Mouse (Mus musculus) layer of hippocampus, postnatal 25 days (tissue): Measurements from ENCODE around the gene Ttll5. TPM values are rescaled to one million over a fixed set of nuclear protein-coding genes. Genes with fewer than 3 reads are reported as not detected.

Experiments
- DNase-seq, 2 experiments: peaks; one replicate each; pipeline ENCODE4 v3.0.0; 2022; ENCODE audit warnings: mixed read lengths in 2 of 2, low spot score in 1 of 2; ENCODE audit errors: extremely low spot score in 1 of 2
- total RNA-seq, 2 experiments: library from RNA; stranded (reverse); gene quantifications; 2 replicates each; pipeline ENCODE4 v1.2.3; 2021

The Ttll5 gene
- total RNA-seq, 2 experiments from 2014 or later = 40.1 to 44.2 TPM

- DNase-seq = peak; percentile 86 to 94
These were observed 254.8 kb downstream of the Ttll5 start for GRCm38 (mm10) chr12:86079202-86079667.

GRCm38 (mm10) chr12:86082481-86083012 is 258.1 kb downstream of the Ttll5 start, which contains the start of gene Ift43:
Ift43 (plus strand) TSS chr12:86082541.
- peak; percentile 64 to 71 for DNase-seq

GRCm38 (mm10) chr12:86085873-86086272 is 261.4 kb downstream of the Ttll5 start:
- DNase-seq = no peak

GRCm38 (mm10) chr12:86086550-86086949 is 262.1 kb downstream of the Ttll5 start:
- DNase-seq = no peak

- DNase-seq = no peak
These were observed 263.6 kb downstream of the Ttll5 start for GRCm38 (mm10) chr12:86088042-86088441.

- no peak for DNase-seq
These were observed 266.3 kb downstream of the Ttll5 start for GRCm38 (mm10) chr12:86090764-86091163.

GRCm38 (mm10) chr12:86091601-86092132 is 267.2 kb downstream of the Ttll5 start:
- DNase-seq = no peak

- no peak for DNase-seq
These were observed 269.6 kb downstream of the Ttll5 start for GRCm38 (mm10) chr12:86094075-86094474.

- DNase-seq = no peak
These were observed 271.3 kb downstream of the Ttll5 start for GRCm38 (mm10) chr12:86095806-86096205.

GRCm38 (mm10) chr12:86097781-86098180 is 273.3 kb downstream of the Ttll5 start:
- DNase-seq = no peak

GRCm38 (mm10) chr12:86100711-86101110 is 276.3 kb downstream of the Ttll5 start:
- DNase-seq = no peak

GRCm38 (mm10) chr12:86102686-86103085 is 278.2 kb downstream of the Ttll5 start:
- no peak for DNase-seq

GRCm38 (mm10) chr12:86103391-86103790 is 278.9 kb downstream of the Ttll5 start:
- no peak for DNase-seq

GRCm38 (mm10) chr12:86103852-86104251 is 279.4 kb downstream of the Ttll5 start:
- DNase-seq = no peak

GRCm38 (mm10) chr12:86104297-86104696 is 279.8 kb downstream of the Ttll5 start:
- DNase-seq = no peak

- DNase-seq = no peak
These were observed 281.1 kb downstream of the Ttll5 start for GRCm38 (mm10) chr12:86105546-86105945.

- no peak for DNase-seq
These were observed 281.6 kb downstream of the Ttll5 start for GRCm38 (mm10) chr12:86106086-86106485.

GRCm38 (mm10) chr12:86107645-86108044 is 283.2 kb downstream of the Ttll5 start:
- no peak for DNase-seq

- DNase-seq = no peak
These were observed 285.1 kb downstream of the Ttll5 start for GRCm38 (mm10) chr12:86109531-86109930.

GRCm38 (mm10) chr12:86110637-86111036 is 286.2 kb downstream of the Ttll5 start:
- DNase-seq = peak in 1 of 2 experiments; percentile 26
